In genomic region chr6:37705733-37706145, GRCm38 (mm10) we compare ENCODE assay signal across 12 mouse cellular contexts.
A peak's percentile ranks its signal among the peaks of the same experiment; 100 is the strongest.
DNase-seq lines count a peak whose midpoint lies in the region; ATAC-seq and TF ChIP-seq lines count a peak whose summit lies in the region.
"Had no signal": no experiment of that assay in that cellular context is flagged by ENCODE, and none has a peak within 500 bp of the region (broad histone marks: within the 10 kb centered on the region; RNA-seq: fewer than 3 reads in every experiment).

No protein-coding gene starts in this region.

- peak; percentile 47; the same call in 1 of the 2 replicates for TF ChIP-seq POLR2A in embryonic fibroblast, embryonic 13.5 days (IDR thresholded peaks at IDR 0.05; ENCODE audit: low read depth, low read length)

- peak; percentile 71 for TF ChIP-seq EP300 in stomach, postnatal 0 days (optimal IDR thresholded peaks at IDR 0.05)

- DNase-seq in heart, adult 9 months (ENCODE audit: low spot score in 2 of 2), result peak; percentile 4 to 27
- no peak for DNase-seq in heart, embryonic 10.5 days (ENCODE audit: low spot score)
- DNase-seq in spleen, postnatal 36 days (ENCODE audit: low spot score in 2 of 2), result peak; percentile 6 to 7
- DNase-seq in spleen, adult 12 weeks (ENCODE audit: low spot score), result no peak
- no peak for DNase-seq in stomach, postnatal 0 days (ENCODE audit: low spot score)
- DNase-seq in cerebellum, adult 8-10 months, result no peak

- peaks cover 5% of the 10 kb centered on the region; the same call in 1 of the 2 replicates for H3K9me3 ChIP-seq in heart, embryonic 10.5 days
- H3K9me3 ChIP-seq in stomach, postnatal 0 days (ENCODE audit: control insufficient read depth, low read length), result no peaks in the 10 kb centered on the region
- H3K9me3 ChIP-seq: G1E; hindbrain, embryonic 15.5 days had no signal

- no peak for TF ChIP-seq CTCF in embryonic fibroblast, embryonic 13.5 days (IDR thresholded peaks at IDR 0.05; ENCODE audit: borderline replicate concordance, insufficient read depth, low read length)
- TF ChIP-seq CTCF in stomach, postnatal 0 days (IDR thresholded peaks at IDR 0.05; ENCODE audit: low read depth), result no peak

- H3K4me1 ChIP-seq in heart, embryonic 10.5 days, result no peaks in the 10 kb centered on the region
- H3K4me1 ChIP-seq in embryonic fibroblast, embryonic 13.5 days (ENCODE audit: control insufficient read depth, insufficient read depth, low read length), result peaks cover 2% of the 10 kb centered on the region; the same call in 1 of the 2 replicates
- H3K4me1 ChIP-seq in stomach, postnatal 0 days (replicated peaks; ENCODE audit: control insufficient read depth, insufficient read depth), result no peaks in the 10 kb centered on the region
- H3K4me1 ChIP-seq: hindbrain, embryonic 15.5 days had no signal

- no peak overlapping the region for H3K27ac ChIP-seq in heart, embryonic 10.5 days
- H3K27ac ChIP-seq in embryonic fibroblast, embryonic 13.5 days (ENCODE audit: insufficient read depth, low read length), result peak overlapping the region; percentile 91
- H3K27ac ChIP-seq in stomach, postnatal 0 days (replicated peaks), result no peak overlapping the region
- H3K27ac ChIP-seq: hindbrain, embryonic 15.5 days had no signal

- H3K9ac ChIP-seq in stomach, postnatal 0 days (ENCODE audit: low read length), result no peak overlapping the region
- H3K9ac ChIP-seq: hindbrain, embryonic 15.5 days had no signal

- H3K36me3 ChIP-seq in heart, embryonic 10.5 days, result no peaks in the 10 kb centered on the region
- no peaks in the 10 kb centered on the region for H3K36me3 ChIP-seq in stomach, postnatal 0 days (ENCODE audit: control insufficient read depth, insufficient read depth, low read length)
- H3K36me3 ChIP-seq: G1E; hindbrain, embryonic 15.5 days had no signal

- H3K4me2 ChIP-seq in stomach, postnatal 0 days (replicated peaks; ENCODE audit: low read depth), result no peak overlapping the region
- H3K4me2 ChIP-seq: heart, embryonic 11.5 days; hindbrain, embryonic 15.5 days had no signal

- H3K27me3 ChIP-seq in heart, embryonic 10.5 days (ENCODE audit: insufficient read depth, poor library complexity, severe bottlenecking), result no peaks in the 10 kb centered on the region
- H3K27me3 ChIP-seq in stomach, postnatal 0 days (ENCODE audit: control insufficient read depth, insufficient read depth, low read length), result no peaks in the 10 kb centered on the region
- H3K27me3 ChIP-seq: hindbrain, embryonic 15.5 days had no signal

- 84% methylated on average over 1 of the region's 1 CpGs for WGBS in heart, embryonic 10.5 days
- WGBS in stomach, postnatal 0 days, result 30% methylated on average over 1 of the region's 1 CpGs

- ATAC-seq in stomach, postnatal 0 days (ENCODE audit: low FRiP score, low TSS enrichment), result peak; percentile 96
- ATAC-seq in megakaryocyte-erythroid progenitor cell, adult 5-6 weeks (replicated peaks; ENCODE audit: low FRiP score, low TSS enrichment, poor library complexity, severe bottlenecking), result no peak
- ATAC-seq: midbrain, embryonic 16.5 days had no signal

- H3K4me3 ChIP-seq in heart, embryonic 10.5 days, result no peak overlapping the region
- H3K4me3 ChIP-seq in embryonic fibroblast, embryonic 13.5 days (ENCODE audit: insufficient read depth, low read length), result no peak overlapping the region
- no peak overlapping the region for H3K4me3 ChIP-seq in stomach, postnatal 0 days (ENCODE audit: low read depth, low read length)
- H3K4me3 ChIP-seq: hindbrain, embryonic 15.5 days had no signal

Comparison
In these comparisons a context has a peak if more than half of its experiments do, and no peak if none do; other contexts are left out.
1. DNase-seq: peak in heart, adult 9 months (2 of 2) and spleen, postnatal 36 days (2 of 2); none in heart, embryonic 10.5 days (single experiment), spleen, adult 12 weeks (single experiment), stomach, postnatal 0 days (single experiment) and cerebellum, adult 8-10 months (single experiment).